Comparison of ENCODE assay signal across 1 mouse cellular context in genomic region chr19:10347628-10348273, GRCm38 (mm10).
TF ChIP-seq lines count a peak whose summit lies in the region.

No protein-coding gene starts in this region.

TF ChIP-seq in CH12.LX, 34 proteins besides CTCF, POLR2A, EP300 and RAD21 (continued from another document):
- TF ChIP-seq IRF4 (IDR thresholded peaks at IDR 0.05; ENCODE audit: low read depth, low read length) (0 out of 2 replicates have a peak, but pooled peaks have one; percentile 32), ETS1 (conservative IDR thresholded peaks at IDR 0.05; ENCODE audit: low read depth, low read length) (peak; percentile 26; the same call in 1 of the 2 replicates), USF2 (conservative IDR thresholded peaks at IDR 0.05; ENCODE audit: low read depth, low read length) (no peak)
